Mouse (Mus musculus): ENCODE data around the gene Defb11.
"Not testable (repeated sequence)": the region's sequence is repeated elsewhere in the genome, so short reads cannot be mapped to it uniquely, and the experiment has no call there.

DNA sequence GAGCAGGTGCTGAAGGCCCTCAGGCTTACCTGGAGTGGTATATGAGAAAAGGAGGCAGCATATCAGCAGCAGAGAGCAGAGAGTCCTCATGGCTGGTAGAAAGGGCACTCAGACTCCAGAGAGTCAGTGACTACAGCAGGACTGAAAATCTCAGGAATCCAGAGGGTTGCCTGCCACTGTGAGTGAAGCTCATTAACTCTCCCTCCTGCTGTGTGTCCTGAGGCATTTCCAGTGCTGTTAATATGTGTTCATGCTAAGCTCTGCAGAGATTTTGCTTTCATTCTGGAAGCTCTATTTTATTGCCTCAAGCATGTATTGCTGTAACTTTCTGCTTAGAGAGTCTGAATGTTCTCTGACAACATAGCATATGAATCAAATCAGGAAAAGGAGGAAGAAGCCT, at the start of gene Defb11:
- TF ChIP-seq CTCF (IDR thresholded peaks at IDR 0.05; ENCODE audit: insufficient read depth, low read length); POLR2A (IDR thresholded peaks at IDR 0.05; ENCODE audit: borderline replicate concordance, extremely low read depth, low read depth, low read length): not testable (repeated sequence)

Data from lung, adult 2 months (tissue).